Mouse (Mus musculus): ENCODE measurements around the gene Emp1. TPM values are rescaled to one million over a fixed set of nuclear protein-coding genes. Genes with fewer than 3 reads are reported as not detected.

Emp1 gene
- total RNA-seq, 2 experiments from 2014 or later, result 5.4 to 5.5 TPM

GRCm38 (mm10) chr6:135405093-135405492 lies 42.7 kb downstream of the Emp1 start:
- no peak for DNase-seq (ENCODE audit: low spot score in 2 of 2)

GRCm38 (mm10) chr6:135407323-135407722 lies 45.0 kb downstream of the Emp1 start:
- DNase-seq (ENCODE audit: low spot score in 2 of 2), result no peak

- no peak for DNase-seq (ENCODE audit: low spot score in 2 of 2)
Observed at GRCm38 (mm10) chr6:135411712-135412319, 49.5 kb downstream of the Emp1 start.

GRCm38 (mm10) chr6:135412649-135413048 lies 50.3 kb downstream of the Emp1 start:
- DNase-seq (ENCODE audit: low spot score in 2 of 2), result no peak

GRCm38 (mm10) chr6:135417459-135417858 lies 55.1 kb downstream of the Emp1 start:
- DNase-seq (ENCODE audit: low spot score in 2 of 2), result peak; percentile 75 to 76

- no peak for DNase-seq (ENCODE audit: low spot score in 2 of 2)
Observed at GRCm38 (mm10) chr6:135418223-135418824, 56.0 kb downstream of the Emp1 start.

GRCm38 (mm10) chr6:135428246-135428645 lies 65.9 kb downstream of the Emp1 start:
- DNase-seq (ENCODE audit: low spot score in 2 of 2), result no peak

- no peak for DNase-seq (ENCODE audit: low spot score in 2 of 2)
Observed at GRCm38 (mm10) chr6:135429268-135429909, 67.0 kb downstream of the Emp1 start.

GRCm38 (mm10) chr6:135430441-135430970 lies 68.2 kb downstream of the Emp1 start:
- no peak for DNase-seq (ENCODE audit: low spot score in 2 of 2)

Other genes starting within 250 kb of the Emp1 start
- not detected for gene Gprc5d, start 244.3 kb upstream of the Emp1 start, total RNA-seq (2021)
- 100 to 1,000 TPM; 112 to 127 TPM for gene Fam234b, start 164.6 kb upstream of the Emp1 start, total RNA-seq (2021)
- 10 to 100 TPM; 44.2 to 44.6 TPM for gene Hebp1, start 164.5 kb upstream of the Emp1 start, total RNA-seq (2021)
- not detected for gene Gsg1, start 108.2 kb upstream of the Emp1 start, total RNA-seq (2021)
- gene Pbp2, start 52.1 kb upstream of the Emp1 start, total RNA-seq (2021), result under 1 TPM in 1 of 2 experiments, not detected in 1; 0.37 TPM